Mouse (Mus musculus): ENCODE measurements around the gene Speer4d.
"Not testable (repeated sequence)": the region's sequence is repeated elsewhere in the genome, so short reads cannot be mapped to it uniquely, and the experiment has no call there.

Speer4d gene

GRCm38 (mm10) chr5:15618764-15619163 is at the start of gene Speer4d:
Gene Speer4d, plus strand, starts transcription at chr5:15619064.
- DNase-seq (ENCODE audit: low spot score): not testable (repeated sequence)

DNA sequence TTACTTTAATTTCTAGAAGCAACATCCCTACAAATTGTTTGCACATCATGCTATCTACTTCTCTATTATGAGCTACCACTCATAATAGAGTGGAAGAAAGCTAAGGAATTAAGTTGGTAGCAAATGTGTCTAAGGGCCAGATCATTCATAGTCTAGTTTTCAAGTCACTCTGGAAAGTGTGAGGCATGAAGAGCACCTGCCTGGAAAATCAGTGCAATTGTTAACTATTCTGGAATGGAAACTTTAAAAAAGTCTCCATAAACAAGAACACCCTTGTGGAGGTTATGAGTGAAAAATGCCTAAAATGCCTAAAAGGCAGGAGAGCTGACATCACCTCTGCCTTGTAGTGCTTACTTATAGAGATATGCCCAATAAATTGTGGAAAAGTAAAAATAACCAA is 45.1 kb upstream of the Speer4d start:
- not testable (repeated sequence) for DNase-seq (ENCODE audit: low spot score)

GRCm38 (mm10) chr5:15577033-15577432 is 41.8 kb upstream of the Speer4d start, which contains the start of gene Gm21083:
Gene Gm21083, plus strand, starts transcription at chr5:15577333.
- not testable (repeated sequence) for DNase-seq (ENCODE audit: low spot score)

DNA sequence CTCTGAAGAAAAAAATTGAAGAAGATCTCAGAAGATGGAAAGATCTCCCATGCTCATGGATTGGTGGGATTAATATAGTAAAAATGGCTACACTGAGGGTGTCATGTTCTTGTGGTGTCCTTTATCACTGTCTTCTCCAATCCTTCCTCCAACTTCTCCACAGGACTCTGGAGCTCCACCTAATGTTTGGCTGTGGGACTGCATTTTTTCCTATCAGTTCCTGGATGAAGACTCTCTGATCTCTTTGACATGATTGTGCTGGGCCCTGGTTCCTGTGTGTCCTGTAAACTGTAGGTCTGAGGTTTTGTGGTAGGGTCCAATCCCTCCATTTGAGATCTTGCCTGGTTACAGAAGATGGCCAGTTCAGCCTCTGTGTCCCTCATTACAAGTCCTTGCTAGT is 32.5 kb upstream of the Speer4d start:
- peak; percentile 14 for DNase-seq (ENCODE audit: low spot score)

DNA sequence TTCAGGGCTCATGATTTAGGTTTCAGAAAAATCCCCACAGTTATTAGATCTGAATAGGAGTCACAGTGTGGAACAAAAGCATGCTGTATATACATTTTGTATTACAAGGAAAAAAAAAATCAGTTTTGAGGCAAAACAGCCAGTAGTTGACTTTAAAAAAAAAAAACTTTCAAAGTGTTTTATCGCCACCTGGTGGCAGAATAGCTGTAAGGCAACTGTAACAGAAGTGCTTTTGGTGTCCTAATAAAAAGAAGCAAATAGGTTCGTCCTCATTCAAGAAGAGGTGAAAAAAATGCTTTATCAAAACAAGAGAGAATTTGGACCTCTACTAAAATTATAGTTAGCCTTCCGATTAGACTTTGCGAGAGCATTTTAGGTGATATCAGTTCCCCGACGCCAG is 30.6 kb upstream of the Speer4d start:
- peak; percentile 74 for DNase-seq (ENCODE audit: low spot score)

- not testable (repeated sequence) for DNase-seq (ENCODE audit: low spot score)
Measured at GRCm38 (mm10) chr5:15590635-15591034, 28.2 kb upstream of the Speer4d start.

- not testable (repeated sequence) for DNase-seq (ENCODE audit: low spot score)
Measured at GRCm38 (mm10) chr5:15591577-15591976, 27.3 kb upstream of the Speer4d start.

GRCm38 (mm10) chr5:15598831-15599230 is 20.0 kb upstream of the Speer4d start:
- not testable (repeated sequence) for DNase-seq (ENCODE audit: low spot score)

GRCm38 (mm10) chr5:15600342-15600741 is 18.5 kb upstream of the Speer4d start:
- DNase-seq (ENCODE audit: low spot score): peak; percentile 28

DNA sequence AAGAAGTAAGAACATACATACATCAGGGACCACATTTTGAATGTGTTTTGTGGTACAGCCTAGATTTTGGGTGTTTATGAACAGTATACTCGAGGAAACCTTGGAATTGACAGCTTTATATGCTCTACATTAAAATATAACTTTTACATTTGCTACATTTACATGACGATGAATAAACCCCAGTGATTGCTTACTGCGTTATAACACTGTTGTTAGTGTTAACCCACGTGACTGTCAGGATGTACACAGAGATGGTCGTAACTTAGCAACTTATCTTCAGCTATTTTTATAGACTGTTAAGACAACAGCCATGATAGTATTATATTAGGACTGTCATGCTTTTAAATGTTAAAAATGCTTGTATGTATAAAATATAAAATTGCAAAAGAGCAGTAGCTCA is 17.4 kb upstream of the Speer4d start:
- DNase-seq (ENCODE audit: low spot score): not testable (repeated sequence)

DNA sequence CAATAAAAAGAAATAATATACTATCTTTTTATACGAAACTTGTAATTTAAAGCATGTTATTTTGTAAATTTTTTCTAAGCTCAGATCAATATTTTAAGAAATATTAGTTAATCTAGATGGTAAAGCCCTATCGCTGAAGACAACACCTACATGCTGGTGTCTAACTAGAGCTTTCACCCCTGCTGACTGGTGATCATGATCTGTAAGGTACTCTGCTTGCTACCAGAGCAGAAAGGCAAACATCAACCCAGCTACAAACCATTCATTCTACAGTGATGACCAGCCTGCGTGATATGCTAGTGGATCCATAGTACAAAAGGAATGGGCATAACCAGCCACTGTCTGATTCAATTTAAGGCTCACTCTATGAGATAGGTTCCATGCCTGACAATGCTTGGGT is 16.9 kb upstream of the Speer4d start:
- DNase-seq (ENCODE audit: low spot score): not testable (repeated sequence)

DNA sequence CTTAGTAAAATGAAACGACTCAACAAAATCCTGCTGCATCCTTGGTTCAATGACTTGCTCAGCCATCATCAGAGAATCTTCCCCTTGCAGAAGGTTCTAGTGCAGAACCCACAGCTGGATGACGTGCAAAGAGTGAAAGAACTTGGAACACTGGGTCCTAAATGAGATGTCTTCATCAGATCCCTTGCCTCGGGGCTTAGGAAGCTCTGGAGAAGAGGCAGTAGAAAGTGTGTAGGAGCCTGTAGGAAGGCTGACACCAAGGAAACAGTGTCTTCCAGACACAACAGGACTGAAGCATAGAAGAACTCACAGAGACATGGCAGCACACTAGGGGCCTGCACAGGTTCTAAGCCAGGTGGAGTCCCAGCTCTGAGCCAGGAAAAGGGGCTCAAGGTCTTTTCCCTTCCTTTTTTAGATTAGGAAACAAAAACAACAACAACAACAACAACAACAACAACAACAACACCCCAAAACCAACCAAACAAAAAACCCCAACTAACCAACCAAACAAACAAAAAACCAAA is 16.4 kb upstream of the Speer4d start:
- DNase-seq (ENCODE audit: low spot score): not testable (repeated sequence)

DNA sequence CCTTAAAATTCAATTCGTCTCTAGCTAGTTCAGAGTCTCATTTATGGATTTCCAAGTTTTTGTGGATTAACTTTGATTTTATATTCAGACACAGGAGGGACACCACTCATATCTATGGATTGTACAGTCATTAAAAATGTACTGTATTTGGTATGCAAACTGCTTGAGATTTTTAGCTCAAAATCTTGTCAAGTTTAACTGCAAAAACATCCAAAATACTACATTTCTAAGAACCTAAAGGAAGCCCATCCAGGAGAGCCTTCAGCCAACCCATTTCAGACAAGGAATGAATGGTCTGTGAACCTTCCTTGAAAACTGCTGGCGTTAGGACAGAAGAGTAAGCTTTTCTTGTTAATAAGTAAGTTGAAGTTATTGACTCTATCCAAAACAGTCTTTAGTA is 15.9 kb upstream of the Speer4d start:
- not testable (repeated sequence) for DNase-seq (ENCODE audit: low spot score)

GRCm38 (mm10) chr5:15603585-15603984 is 15.3 kb upstream of the Speer4d start:
- not testable (repeated sequence) for DNase-seq (ENCODE audit: low spot score)

DNA sequence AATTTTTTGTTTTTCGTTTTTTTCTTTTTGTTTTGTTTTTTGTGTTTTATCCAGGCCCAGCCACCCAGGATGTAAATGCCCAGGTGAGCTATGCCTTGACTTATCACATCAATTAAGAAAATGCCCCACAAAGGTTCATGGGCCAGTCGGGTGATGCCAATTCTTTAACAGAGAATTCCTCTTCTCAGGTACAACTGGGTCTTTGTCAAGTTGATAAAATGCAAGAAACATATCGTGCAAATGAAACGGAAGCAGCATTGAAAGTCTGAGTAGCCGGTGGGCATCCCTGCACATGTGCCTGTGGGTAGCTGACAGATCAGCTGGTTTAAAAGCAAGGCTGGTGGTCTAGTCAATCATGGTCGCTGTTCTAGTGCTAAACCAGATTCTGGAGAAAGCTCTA is 12.2 kb upstream of the Speer4d start:
- DNase-seq (ENCODE audit: low spot score): not testable (repeated sequence)

DNA sequence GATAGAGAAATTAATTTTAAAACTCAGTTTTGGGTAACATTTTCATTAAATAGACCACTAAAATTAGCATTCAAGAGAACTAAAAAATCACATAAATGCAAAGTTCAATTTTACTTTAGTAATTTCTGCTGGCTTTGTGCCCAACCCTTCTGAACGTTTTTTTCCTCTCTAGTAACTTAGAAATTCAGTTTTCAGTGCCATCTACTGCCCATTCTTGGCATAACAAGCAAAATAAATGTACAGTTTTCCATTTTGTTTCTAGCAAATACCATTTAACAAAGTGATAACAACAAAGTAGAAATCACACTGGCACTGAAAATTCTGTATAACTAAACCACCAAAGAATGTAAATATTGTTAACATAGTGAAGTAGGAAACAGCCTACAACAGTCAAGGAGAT is 8.2 kb upstream of the Speer4d start:
- DNase-seq (ENCODE audit: low spot score): peak; percentile 37

GRCm38 (mm10) chr5:15616195-15616594 is 2.7 kb upstream of the Speer4d start:
- DNase-seq (ENCODE audit: low spot score): not testable (repeated sequence)

DNA sequence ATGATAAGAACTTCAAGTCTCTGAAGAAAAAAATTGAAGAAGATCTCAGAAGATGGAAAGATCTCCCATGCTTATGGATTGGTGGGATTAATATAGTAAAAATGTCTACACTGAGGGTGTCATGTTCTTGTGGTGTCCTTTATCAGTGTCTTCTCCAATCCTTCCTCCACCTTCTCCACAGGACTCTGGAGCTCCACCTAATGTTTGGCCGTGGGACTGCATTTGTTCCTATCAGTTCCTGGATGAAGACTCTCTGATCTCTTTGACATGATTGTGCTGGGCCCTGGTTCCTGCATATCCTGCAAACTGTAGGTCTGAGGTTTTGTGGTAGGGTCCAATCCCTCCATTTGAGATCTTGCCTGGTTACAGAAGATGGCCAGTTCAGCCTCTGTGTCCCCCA is 9.3 kb downstream of the Speer4d start:
- not testable (repeated sequence) for DNase-seq (ENCODE audit: low spot score)

DNA sequence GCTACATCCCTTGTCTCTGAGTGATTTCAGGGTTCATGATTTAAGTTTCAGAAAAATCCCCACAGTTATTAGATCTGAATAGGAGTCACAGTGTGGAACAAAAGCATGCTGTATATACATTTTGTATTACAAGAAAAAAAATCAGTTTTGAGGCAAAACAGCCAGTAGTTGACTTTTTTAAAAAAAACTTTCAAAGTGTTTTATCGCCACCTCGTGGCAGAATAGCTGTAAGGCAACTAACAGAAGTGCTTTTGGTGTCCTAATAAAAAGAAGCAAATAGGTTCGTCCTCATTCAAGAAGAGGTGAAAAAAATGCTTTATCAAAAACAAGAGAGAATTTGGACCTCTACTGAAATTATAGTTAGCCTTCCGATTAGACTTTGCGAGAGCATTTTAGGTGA is 11.2 kb downstream of the Speer4d start:
- DNase-seq (ENCODE audit: low spot score): peak; percentile 29

DNA sequence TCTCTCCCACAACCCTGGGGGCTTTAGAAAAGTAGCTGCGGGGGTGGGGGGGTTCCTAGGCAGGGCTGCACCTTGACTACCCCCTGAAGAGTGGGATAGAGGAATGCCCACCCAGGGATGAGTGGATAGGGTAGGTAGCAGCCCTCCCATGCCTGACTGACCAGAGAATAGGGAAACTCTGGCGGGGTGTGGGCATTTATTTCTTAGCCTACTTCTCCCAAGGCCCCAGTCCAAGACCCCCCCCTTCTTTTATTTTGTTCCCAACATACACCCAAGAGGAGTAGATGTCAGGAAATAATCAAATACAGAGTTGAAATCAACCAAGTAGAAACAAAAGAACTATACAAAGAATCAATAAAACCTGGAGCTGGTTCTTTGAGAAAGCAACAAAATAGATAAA is 18.8 kb downstream of the Speer4d start:
- not testable (repeated sequence) for DNase-seq (ENCODE audit: low spot score)

- peak; percentile 30 for DNase-seq (ENCODE audit: low spot score)
Measured at GRCm38 (mm10) chr5:15645707-15646106, 26.8 kb downstream of the Speer4d start.

GRCm38 (mm10) chr5:15652334-15652733 is 33.5 kb downstream of the Speer4d start:
- DNase-seq (ENCODE audit: low spot score): not testable (repeated sequence)

DNA sequence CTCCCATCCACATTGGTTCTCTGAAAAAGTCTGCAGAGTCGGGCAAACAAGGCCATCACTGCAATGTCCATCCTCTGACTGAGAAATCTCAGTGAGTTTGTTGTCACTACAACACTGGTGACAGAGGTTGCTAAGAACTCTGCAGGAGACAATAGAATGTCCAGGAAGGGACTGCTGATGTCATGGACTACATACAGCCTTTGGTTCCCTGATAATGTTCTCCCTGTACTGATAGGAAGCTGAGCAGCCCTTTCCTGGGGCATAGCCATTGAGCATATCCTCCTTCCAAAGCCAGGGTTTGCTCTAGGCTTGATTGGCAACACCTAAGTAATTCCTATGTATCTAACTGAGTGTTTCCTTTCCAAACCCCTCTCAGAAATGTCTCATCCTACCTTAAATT is 38.1 kb downstream of the Speer4d start, which contains the start of gene 4930572O03Rik:
Gene 4930572O03Rik (minus strand): TSS at position 101 of the 400 bp plus-strand sequence.
- not testable (repeated sequence) for DNase-seq (ENCODE audit: low spot score)

DNA sequence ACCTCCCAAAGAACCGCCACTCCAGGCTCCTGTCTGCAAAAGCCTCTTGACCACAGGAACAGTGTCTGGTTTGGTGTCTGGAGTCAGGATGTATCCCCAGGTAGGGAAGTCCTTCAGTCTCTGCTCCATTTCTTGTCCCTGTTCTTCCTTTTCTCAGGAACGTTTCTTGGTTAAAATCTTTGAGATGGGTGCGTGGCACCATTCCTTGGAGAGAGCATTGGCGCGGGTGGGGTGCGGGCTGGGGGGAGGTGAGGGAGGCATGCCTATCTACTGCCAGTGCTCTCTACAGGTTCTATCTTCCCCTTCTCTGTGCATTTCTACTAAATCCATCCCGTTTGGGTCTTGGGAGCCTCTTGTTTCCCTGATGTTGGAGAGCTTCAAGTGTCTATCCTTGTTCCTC is 45.0 kb downstream of the Speer4d start:
- not testable (repeated sequence) for DNase-seq (ENCODE audit: low spot score)
